Mouse (Mus musculus) CH12.LX (cell line): Measurements from ENCODE around the gene Kat14.

Experiments used
- CTCF ChIP-seq, 2 experiments: IDR thresholded peaks in 1 of 2; conservative IDR thresholded peaks in 1 of 2; 2 replicates each; pipeline ENCODE4 v1.5.1; 2011 to 2012; ENCODE audit warnings: low read depth in 2 of 2, low read length in 2 of 2, improper control_type of control experiment in 1 of 2, inconsistent platforms in 1 of 2, mild to moderate bottlenecking in 1 of 2, moderate library complexity in 1 of 2
- EP300 ChIP-seq: IDR thresholded peaks from 2 replicates; pipeline ENCODE4 v1.6.1; 2011; ENCODE audit warnings: low read length, improper control_type of control experiment
- ETS1 ChIP-seq: conservative IDR thresholded peaks from 2 replicates; pipeline ENCODE4 v1.6.1; 2012; ENCODE audit warnings: low read depth, mild to moderate bottlenecking, inconsistent platforms, low read length, improper control_type of control experiment, moderate library complexity
- HCFC1 ChIP-seq: IDR thresholded peaks from 2 replicates; pipeline ENCODE4 v1.6.1; 2012; ENCODE audit warnings: low read depth, mild to moderate bottlenecking, inconsistent platforms, low read length, improper control_type of control experiment
- MXI1 ChIP-seq: IDR thresholded peaks from 2 replicates; pipeline ENCODE4 v1.6.1; 2011; ENCODE audit warnings: mild to moderate bottlenecking, low read depth, low read length, improper control_type of control experiment
- NRF1 ChIP-seq: IDR thresholded peaks from 2 replicates; pipeline ENCODE4 v1.6.1; 2014; ENCODE audit warnings: low read depth, mild to moderate bottlenecking, inconsistent platforms, low read length, improper control_type of control experiment, moderate library complexity
- POLR2A ChIP-seq: IDR thresholded peaks from 2 replicates; pipeline ENCODE4 v1.6.1; 2011; ENCODE audit warnings: low read depth, mild to moderate bottlenecking, improper control_type of control experiment, low read length
- TCF12 ChIP-seq: IDR thresholded peaks from 2 replicates; pipeline ENCODE4 v1.6.1; 2014; ENCODE audit warnings: low read depth, mild to moderate bottlenecking, inconsistent platforms, low read length, improper control_type of control experiment
- USF1 ChIP-seq: IDR thresholded peaks from 2 replicates; pipeline ENCODE4 v1.6.1; 2014; ENCODE audit warnings: low read depth, mild to moderate bottlenecking, inconsistent platforms, low read length, improper control_type of control experiment
- ZNF384 ChIP-seq: IDR thresholded peaks from 2 replicates; pipeline ENCODE4 v1.6.1; 2012; ENCODE audit warnings: low read depth, low read length, improper control_type of control experiment, inconsistent platforms

DNA sequence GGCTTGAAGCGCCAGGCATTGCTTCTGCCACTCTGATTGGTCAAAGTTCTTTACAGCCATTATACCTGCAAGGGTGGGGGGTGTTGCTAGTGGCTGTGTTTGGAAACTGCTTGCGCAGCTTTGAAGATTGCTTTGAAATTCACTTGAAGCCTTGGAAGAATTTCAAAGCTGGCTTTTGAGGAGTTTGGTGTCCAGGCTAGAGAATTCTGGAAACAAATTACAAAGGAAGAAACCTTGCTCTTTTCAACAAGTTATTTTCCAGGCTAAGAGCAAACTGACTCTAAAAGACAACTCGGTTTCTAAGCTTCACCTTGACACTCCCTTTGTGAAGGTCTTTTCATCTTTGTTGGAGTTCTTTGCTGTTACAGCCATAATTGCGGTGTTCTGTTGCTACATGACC lies 30.7 kb downstream of the Kat14 start:
- TF ChIP-seq TCF12 = no peak
- no peak for TF ChIP-seq CTCF (conservative IDR thresholded peaks at IDR 0.05 in 1 of 2, IDR thresholded peaks at IDR 0.05 in 1 of 2; ENCODE audit: low read depth in 2 of 2, low read length in 2 of 2)
- no peak for TF ChIP-seq EP300
- no peak for TF ChIP-seq ZNF384
- no peak for TF ChIP-seq HCFC1
- no peak for TF ChIP-seq ETS1
- no peak for TF ChIP-seq MXI1
- no peak for TF ChIP-seq USF1
- TF ChIP-seq POLR2A = no peak
- TF ChIP-seq NRF1 = no peak
